Mouse (Mus musculus) neural tube, embryonic 14.5 days (tissue): ENCODE results near the gene Vps37b. TPM values are rescaled to one million over a fixed set of nuclear protein-coding genes. Genes with fewer than 3 reads are reported as not detected.

Source experiments
- ATAC-seq: fragments of 200-750 bp; cut with Nextera tagmentation; 2 replicates; pipeline ENCODE4 v1.8.0; 2017; ENCODE audit warnings: low read depth, mild to moderate bottlenecking, moderate TSS enrichment, moderate library complexity
- H3K27ac ChIP-seq: fragments of 300-500 bp; sonication (generic); 2 replicates; pipeline ENCODE4 v1.5.1; 2014; ENCODE audit warnings: low read depth, mild to moderate bottlenecking, control low read depth, low read length, moderate library complexity, mixed read lengths
- H3K27me3 ChIP-seq: fragments of 300-500 bp; sonication (generic); 2 replicates; pipeline ENCODE4 v1.6.1; 2014; ENCODE audit warnings: low read length; ENCODE audit not compliant: control insufficient read depth, insufficient read depth
- H3K36me3 ChIP-seq: fragments of 300-500 bp; sonication (generic); 2 replicates; pipeline ENCODE4 v1.6.1; 2014; ENCODE audit warnings: low read length, mixed read lengths; ENCODE audit not compliant: control insufficient read depth, insufficient read depth
- H3K4me1 ChIP-seq: fragments of 300-500 bp; sonication (generic); 2 replicates; pipeline ENCODE4 v1.6.1; 2014; ENCODE audit warnings: low read length; ENCODE audit not compliant: control insufficient read depth, insufficient read depth
- H3K4me2 ChIP-seq: fragments of 300-500 bp; sonication (generic); 2 replicates; pipeline ENCODE4 v1.6.1; 2014; ENCODE audit warnings: mild to moderate bottlenecking, low read depth, low read length, control low read depth
- H3K4me3 ChIP-seq: fragments of 300-500 bp; sonication (generic); 2 replicates; pipeline ENCODE4 v1.5.1; 2014; ENCODE audit warnings: low read depth, low read length, control low read depth, mixed read lengths
- H3K9ac ChIP-seq: fragments of 300-500 bp; sonication (generic); replicated peaks from 2 replicates; pipeline ENCODE4 v1.6.1; 2014; ENCODE audit warnings: low read depth, mild to moderate bottlenecking, control low read depth, low read length, mixed read lengths
- H3K9me3 ChIP-seq: fragments of 300-500 bp; sonication (generic); 2 replicates; pipeline ENCODE4 v1.6.1; 2016; ENCODE audit warnings: low read length; ENCODE audit not compliant: control insufficient read depth
- WGBS: fragments of 180-500 bp; shearing (Covaris S2); extraction: QIAGEN DNeasy Blood & Tissue Kit; methylation state at CpG from one replicate; pipeline ENCODE4 v1.1.7; 2014; 5-methylcytosine and 5-hydroxymethylcytosine counted together
- polyA plus RNA-seq: library from polyadenylated mRNA; unstranded; fragments of >200 nt; fragmentation: Nextera tagmentation; extraction: Ambion mirVana; gene quantifications from 2 replicates; pipeline ENCODE4 v1.2.1, GENCODE M21; 2014

Vps37b gene
- polyA plus RNA-seq, 1 experiment from 2014 or later, result 47.1 TPM

DNA sequence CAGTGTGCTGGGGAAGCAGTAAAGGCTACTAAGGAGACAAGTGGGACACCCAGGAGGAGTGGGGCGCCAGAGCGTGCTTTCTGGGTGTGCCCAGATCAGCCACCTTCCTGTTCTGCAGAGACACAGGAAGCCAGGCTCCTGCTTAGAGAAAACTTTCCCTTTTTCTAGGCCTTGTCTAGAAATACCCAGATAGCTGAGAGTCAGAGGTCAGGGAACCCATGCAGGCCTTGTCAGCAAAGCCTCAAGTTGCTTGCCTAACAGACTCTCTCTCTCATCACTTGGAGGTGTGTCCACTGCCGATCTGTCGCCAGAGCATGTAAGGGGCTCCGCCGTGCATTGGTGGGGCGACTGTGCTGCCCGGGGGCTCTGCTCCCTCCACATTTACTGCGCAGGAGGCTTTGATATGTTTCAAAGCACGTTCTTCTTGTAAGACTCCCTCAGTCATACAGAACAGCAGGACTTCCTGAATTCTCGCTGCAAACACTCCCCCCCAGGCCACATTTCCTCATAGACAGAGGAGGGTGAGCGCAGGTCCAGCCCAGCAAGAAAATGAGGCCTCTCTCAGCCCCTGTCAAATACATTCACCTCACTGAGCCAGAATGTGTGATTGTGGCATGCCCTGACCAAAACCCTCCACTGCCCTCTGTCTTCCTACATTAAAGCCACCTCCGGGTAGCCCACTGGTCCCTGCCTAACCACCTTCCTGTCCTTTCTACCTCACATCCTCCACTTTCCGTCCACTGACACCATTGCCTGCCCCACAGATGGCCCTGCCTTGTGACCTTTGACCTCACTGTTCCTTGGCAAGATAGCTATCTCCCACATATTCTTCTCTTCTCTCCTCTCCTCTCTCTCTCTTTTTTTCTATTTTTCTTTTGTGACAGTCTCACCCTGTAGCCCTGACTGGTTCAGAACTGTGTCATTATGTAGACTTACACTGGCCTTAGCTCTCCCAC is 18.3 kb upstream of the Vps37b start:
- Histone ChIP-seq H3K9ac (no peak overlapping the region), H3K4me1 (0 out of 2 replicates have a peak, but pooled peaks cover 4% of the 10 kb centered on the region), H3K4me3 (no peak overlapping the region), H3K36me3 (no peaks in the 10 kb centered on the region), H3K27me3 (no peaks in the 10 kb centered on the region), H3K4me2 (no peak overlapping the region), H3K9me3 (no peaks in the 10 kb centered on the region), H3K27ac (no peak overlapping the region)
- 63% methylated on average over 14 of the region's 14 CpGs for WGBS
- no peak for ATAC-seq

DNA sequence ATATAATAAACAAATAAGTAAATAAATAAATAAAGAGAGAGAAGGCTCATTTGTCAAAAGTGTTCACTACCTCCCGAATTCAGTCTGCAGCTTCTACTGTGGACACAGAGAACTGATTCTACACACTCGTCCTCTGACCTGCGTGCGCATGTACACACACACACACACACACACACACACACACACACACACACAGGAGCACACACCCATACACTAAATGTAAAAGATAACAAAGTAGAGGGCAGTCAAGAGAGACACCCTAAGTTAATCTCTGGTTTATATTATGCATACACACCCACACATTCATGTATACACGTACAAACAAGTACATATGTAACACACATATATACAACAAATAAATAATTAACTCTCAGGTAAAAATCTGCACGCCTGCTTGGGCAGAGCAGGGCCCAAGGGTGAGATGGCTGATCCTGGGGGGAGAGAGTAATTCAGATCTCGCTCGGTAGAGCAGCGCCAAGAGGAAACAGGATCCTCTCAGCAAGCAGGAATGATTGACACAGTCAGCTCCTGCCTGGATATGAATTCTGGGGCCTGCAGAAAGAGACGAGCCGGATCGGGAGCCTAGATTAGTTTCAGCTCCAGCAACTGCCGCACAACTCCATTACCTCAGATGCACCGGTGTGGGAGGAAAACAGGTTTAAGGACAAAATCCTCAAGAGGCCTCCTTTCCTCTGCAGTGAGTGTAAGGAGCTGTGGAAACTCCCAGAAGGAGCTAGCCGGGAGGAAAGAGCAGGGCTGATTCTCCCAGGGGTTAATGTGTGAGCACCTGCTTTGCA is 17.4 kb upstream of the Vps37b start:
- no peak overlapping the region for H3K4me2 ChIP-seq
- no peaks in the 10 kb centered on the region for H3K9me3 ChIP-seq
- 75% methylated on average over 15 of the region's 15 CpGs for WGBS
- H3K27me3 ChIP-seq, result no peaks in the 10 kb centered on the region
- H3K27ac ChIP-seq, result no peak overlapping the region
- 0 out of 2 replicates have a peak, but pooled peaks cover 4% of the 10 kb centered on the region for H3K4me1 ChIP-seq
- no peak for ATAC-seq
- no peak overlapping the region for H3K9ac ChIP-seq
- H3K4me3 ChIP-seq, result no peak overlapping the region
- no peaks in the 10 kb centered on the region for H3K36me3 ChIP-seq

DNA sequence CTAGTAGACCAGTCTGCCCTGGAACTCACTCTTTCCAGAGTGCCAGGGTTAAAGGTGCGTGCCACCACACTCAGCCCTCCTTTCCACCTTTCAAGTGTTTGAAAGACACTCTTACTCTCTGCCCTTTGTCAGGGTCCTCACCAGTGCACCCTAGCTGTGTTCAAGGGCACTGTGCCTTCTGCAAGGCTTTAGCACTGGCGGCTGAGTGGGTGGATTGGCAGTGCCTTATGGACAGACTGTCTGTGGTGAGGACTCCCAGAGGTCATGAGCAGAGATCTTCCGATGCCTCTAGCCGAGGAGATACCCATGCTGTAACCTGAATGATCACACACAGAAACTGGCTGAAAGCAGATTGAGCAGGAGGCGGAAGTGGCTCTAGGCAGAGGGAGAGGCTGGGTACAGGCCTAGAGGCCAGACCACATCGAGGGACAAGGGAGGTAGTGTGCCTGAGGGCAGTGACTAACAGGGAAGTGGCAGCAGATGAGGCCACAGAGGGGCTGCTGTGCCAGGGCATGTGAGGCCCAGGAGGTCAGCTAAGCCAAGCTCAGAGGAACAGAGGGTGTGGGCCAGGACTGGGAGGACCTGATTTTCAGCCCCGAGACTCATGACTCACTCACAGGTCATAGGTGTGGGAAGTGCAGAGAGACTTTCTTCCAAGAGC is 14.8 kb upstream of the Vps37b start:
- WGBS, result 74% methylated on average over 7 of the region's 7 CpGs
- H3K4me2 ChIP-seq, result no peak overlapping the region
- H3K4me1 ChIP-seq, result 0 out of 2 replicates have a peak, but pooled peaks cover 4% of the 10 kb centered on the region
- no peak overlapping the region for H3K9ac ChIP-seq
- no peak overlapping the region for H3K4me3 ChIP-seq
- H3K27ac ChIP-seq, result no peak overlapping the region
- ATAC-seq, result no peak
- H3K36me3 ChIP-seq, result no peaks in the 10 kb centered on the region
- H3K9me3 ChIP-seq, result no peaks in the 10 kb centered on the region
- H3K27me3 ChIP-seq, result no peaks in the 10 kb centered on the region

DNA sequence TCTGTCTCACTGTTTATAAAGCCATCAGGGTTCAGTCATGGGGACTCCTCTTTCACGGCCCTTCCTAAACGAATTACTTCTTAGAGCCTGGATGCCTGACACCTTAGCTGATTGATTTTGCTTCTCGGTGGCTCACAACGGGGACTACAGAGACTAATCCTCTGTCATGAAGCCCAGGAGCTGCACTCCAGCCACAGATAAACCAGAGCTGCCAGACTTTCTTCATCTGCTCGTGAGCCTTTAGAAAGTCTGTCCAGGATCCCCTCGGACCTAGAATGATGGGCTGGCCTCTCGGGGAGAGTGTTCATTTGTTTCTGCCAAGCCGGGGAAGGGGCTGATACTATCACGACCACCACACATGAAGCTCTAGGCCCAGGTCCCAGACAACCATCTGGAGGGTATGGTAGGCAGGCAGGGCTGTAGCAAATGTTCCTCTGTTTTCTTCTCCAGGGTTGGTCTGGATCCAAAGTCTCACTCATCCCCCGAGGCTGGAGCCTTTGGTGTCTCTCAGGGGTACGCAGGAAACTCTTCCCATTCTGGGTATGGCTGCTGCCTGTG is 13.5 kb upstream of the Vps37b start:
- Histone ChIP-seq H3K4me2 (no peak overlapping the region), H3K36me3 (no peaks in the 10 kb centered on the region), H3K27ac (no peak overlapping the region), H3K9ac (no peak overlapping the region), H3K4me1 (0 out of 2 replicates have a peak, but pooled peaks cover 4% of the 10 kb centered on the region), H3K27me3 (no peaks in the 10 kb centered on the region), H3K4me3 (no peak overlapping the region), H3K9me3 (no peaks in the 10 kb centered on the region)
- no peak for ATAC-seq
- 26% methylated on average over 11 of the region's 11 CpGs for WGBS

DNA sequence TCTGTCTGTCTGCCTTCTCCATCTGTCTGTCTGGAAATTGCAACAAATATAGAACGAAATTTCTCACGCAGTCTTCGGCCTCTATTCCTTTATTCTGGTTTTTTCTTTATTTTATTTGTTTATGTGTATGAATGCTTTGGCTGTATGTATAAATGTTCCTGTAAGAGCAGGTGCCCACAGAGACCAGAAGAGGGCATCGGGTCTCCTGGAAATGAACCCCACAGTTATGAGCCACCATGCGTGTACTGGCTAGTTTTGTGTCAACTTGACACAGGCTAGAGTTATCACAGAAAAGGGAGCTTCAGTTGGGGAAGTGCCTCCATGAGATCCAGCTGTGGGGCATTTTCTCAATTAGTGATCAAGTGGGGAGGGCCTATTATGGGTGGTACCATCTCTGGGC is 11.9 kb upstream of the Vps37b start:
- no peak overlapping the region for H3K4me3 ChIP-seq
- no peak overlapping the region for H3K4me2 ChIP-seq
- H3K27me3 ChIP-seq, result no peaks in the 10 kb centered on the region
- no peaks in the 10 kb centered on the region for H3K9me3 ChIP-seq
- H3K4me1 ChIP-seq, result 0 out of 2 replicates have a peak, but pooled peaks cover 4% of the 10 kb centered on the region
- H3K36me3 ChIP-seq, result no peaks in the 10 kb centered on the region
- peak overlapping the region; percentile 7; the same call in 1 of the 2 replicates for H3K27ac ChIP-seq
- no peak overlapping the region for H3K9ac ChIP-seq
- WGBS, result 68% methylated on average over 5 of the region's 5 CpGs
- ATAC-seq, result no peak

DNA sequence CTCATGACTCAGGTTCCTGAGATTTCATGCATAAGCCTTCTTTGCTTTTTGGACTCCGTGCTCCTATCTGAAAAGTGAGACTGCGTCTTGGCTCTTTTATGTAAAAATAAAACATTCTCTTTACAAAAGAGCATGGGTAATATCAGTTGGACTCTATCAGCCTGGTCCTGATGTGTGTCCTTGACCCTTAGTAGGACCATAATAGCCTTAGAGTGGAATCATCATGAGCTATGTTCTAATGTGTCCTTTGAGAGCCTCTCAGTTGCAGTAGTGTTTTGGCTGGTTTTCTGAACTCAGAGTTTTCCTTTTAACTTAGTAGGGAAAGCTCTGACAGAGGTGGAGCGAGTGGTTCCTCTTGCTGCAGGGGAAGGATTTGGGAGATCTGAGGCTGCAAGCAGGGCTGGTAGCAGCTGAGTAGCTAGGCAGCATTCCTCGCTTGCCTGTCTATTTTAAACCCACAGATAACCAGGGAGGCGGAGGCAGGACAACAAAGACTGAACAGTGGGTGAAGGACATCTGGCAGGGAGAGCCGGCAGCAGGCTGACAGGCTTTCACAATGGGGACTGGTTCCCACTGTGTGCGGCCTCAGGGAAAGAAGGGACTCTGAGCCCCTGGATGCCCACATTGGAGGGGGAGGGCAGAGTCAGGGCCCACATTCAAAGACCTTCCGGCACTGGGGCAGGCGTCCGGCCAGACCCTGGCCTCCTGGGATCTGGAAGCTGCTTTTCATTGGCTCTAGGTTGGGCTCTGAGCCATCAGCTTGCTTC is 11.3 kb upstream of the Vps37b start:
- Histone ChIP-seq H3K36me3 (no peaks in the 10 kb centered on the region), H3K4me3 (no peak overlapping the region), H3K27me3 (no peaks in the 10 kb centered on the region), H3K27ac (peak overlapping the region; percentile 7; the same call in 1 of the 2 replicates), H3K9me3 (no peaks in the 10 kb centered on the region), H3K4me2 (no peak overlapping the region), H3K4me1 (0 out of 2 replicates have a peak, but pooled peaks cover 4% of the 10 kb centered on the region), H3K9ac (no peak overlapping the region)
- ATAC-seq, result peak; percentile 89
- 27% methylated on average over 10 of the region's 10 CpGs for WGBS

DNA sequence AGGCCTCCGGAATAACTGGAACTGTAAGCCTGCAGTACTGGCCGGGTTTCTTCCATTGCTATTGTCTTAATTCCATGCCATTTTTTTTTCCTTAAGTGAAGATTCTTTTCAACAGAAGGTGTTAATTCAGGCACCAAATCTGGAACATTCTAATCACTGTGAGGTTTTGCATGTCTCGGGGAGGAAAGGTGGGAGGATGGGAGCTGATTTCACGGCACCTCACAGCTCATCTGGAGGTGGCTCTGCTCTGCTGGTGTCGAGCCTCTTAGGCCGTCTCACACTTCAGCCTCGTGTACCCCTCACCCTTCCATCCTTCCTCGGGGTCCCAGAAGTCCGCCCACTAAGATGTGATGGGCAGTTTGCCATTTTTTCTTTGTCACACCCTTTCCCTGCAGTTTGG is 9.0 kb upstream of the Vps37b start:
- 0 out of 2 replicates have a peak, but pooled peaks cover 4% of the 10 kb centered on the region for H3K4me1 ChIP-seq

DNA sequence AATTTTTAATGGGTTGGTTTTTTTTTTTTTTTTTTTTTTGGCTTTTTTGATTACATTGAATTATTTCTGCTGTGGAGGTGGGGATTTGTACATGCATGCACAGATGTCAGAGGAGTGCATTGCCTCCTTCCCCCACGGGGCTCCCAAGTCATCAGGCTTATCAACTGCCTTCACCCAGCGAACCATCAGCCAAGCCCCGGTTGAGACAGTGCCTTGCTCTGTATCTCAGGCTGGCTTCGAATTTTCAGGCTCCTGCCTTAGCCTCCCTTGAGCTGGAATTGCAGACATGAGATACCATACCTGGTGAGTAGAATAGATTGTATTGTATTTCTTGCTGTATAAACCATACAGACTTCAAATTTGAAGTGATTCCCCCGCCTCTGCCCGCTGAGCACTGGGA is 7.5 kb upstream of the Vps37b start:
- H3K27ac ChIP-seq, result no peak overlapping the region
- no peak overlapping the region for H3K4me3 ChIP-seq
- H3K4me1 ChIP-seq, result no peaks in the 10 kb centered on the region
- ATAC-seq, result no peak
- H3K27me3 ChIP-seq, result no peaks in the 10 kb centered on the region
- no peak overlapping the region for H3K4me2 ChIP-seq
- no peaks in the 10 kb centered on the region for H3K9me3 ChIP-seq
- H3K36me3 ChIP-seq, result no peaks in the 10 kb centered on the region
- WGBS, result 82% methylated on average over 6 of the region's 6 CpGs
- no peak overlapping the region for H3K9ac ChIP-seq

More for the DNA sequence above, 9.0 kb upstream of the Vps37b start:
- H3K4me2 ChIP-seq, result no peak overlapping the region
- no peaks in the 10 kb centered on the region for H3K27me3 ChIP-seq
- H3K27ac ChIP-seq, result no peak overlapping the region
- no peak overlapping the region for H3K9ac ChIP-seq
- WGBS, result 84% methylated on average over 9 of the region's 9 CpGs
- no peak for ATAC-seq
- H3K4me3 ChIP-seq, result no peak overlapping the region
- H3K36me3 ChIP-seq, result no peaks in the 10 kb centered on the region
- no peaks in the 10 kb centered on the region for H3K9me3 ChIP-seq
